Mouse (Mus musculus): ENCODE results near the gene Gm20806. TPM values are rescaled to one million over a fixed set of nuclear protein-coding genes. Genes with fewer than 3 reads are reported as not detected.
"Not testable (repeated sequence)": the region's sequence is repeated elsewhere in the genome, so short reads cannot be mapped to it uniquely, and the experiment has no call there.

The Gm20806 gene
- not detected in 2 replicates for polyA plus RNA-seq (2014; fragmentation: Nextera tagmentation; extraction: Ambion mirVana)

GRCm38 (mm10) chrY:78837956-78838355 lies at the start of gene Gm20806:
Gene Gm20806, minus strand, starts transcription at chrY:78838056.
- not testable (repeated sequence) for H3K36me3 ChIP-seq (replicated peaks; ENCODE audit: control insufficient read depth, insufficient read depth); DNase-seq (ENCODE audit: low spot score); H3K27me3 ChIP-seq (ENCODE audit: control insufficient read depth, insufficient read depth, low read length); H3K9me3 ChIP-seq (ENCODE audit: control insufficient read depth, low read length); H3K27ac ChIP-seq; ATAC-seq (ENCODE audit: low FRiP score); H3K4me2 ChIP-seq (replicated peaks); H3K9ac ChIP-seq; H3K4me3 ChIP-seq (replicated peaks; ENCODE audit: low read length); H3K4me1 ChIP-seq (replicated peaks; ENCODE audit: control insufficient read depth, insufficient read depth, low read length)
- WGBS, result no CpG with 5 or more reads among the region's 4 CpGs

All from hindbrain, embryonic 14.5 days (tissue).